Mouse (Mus musculus) stomach, embryonic 15.5 days (tissue): ENCODE results near the gene Mafb. TPM values are rescaled to one million over a fixed set of nuclear protein-coding genes. Genes with fewer than 3 reads are reported as not detected.

Experiments used
- ATAC-seq: fragments of 200-750 bp; cut with Nextera tagmentation; 2 replicates; pipeline ENCODE4 v1.8.0; 2017; ENCODE audit warnings: low read depth, moderate number of reproducible peaks, moderate TSS enrichment; ENCODE audit not compliant: insufficient read depth, low FRiP score
- H3K27ac ChIP-seq: fragments of 300-500 bp; sonication (generic); 2 replicates; pipeline ENCODE4 v1.5.1; 2015; ENCODE audit warnings: mild to moderate bottlenecking, inconsistent platforms
- H3K27me3 ChIP-seq: fragments of 300-500 bp; sonication (generic); replicated peaks from 2 replicates; pipeline ENCODE4 v1.6.1; 2015; ENCODE audit warnings: inconsistent platforms
- H3K36me3 ChIP-seq: fragments of 300-500 bp; sonication (generic); 2 replicates; pipeline ENCODE4 v1.6.1; 2015; ENCODE audit warnings: inconsistent platforms
- H3K4me1 ChIP-seq: fragments of 300-500 bp; sonication (generic); 2 replicates; pipeline ENCODE4 v1.6.1; 2015; ENCODE audit warnings: inconsistent platforms
- H3K4me2 ChIP-seq: fragments of 300-500 bp; sonication (generic); 2 replicates; pipeline ENCODE4 v1.6.1; 2015; ENCODE audit warnings: mild to moderate bottlenecking, inconsistent platforms
- H3K4me3 ChIP-seq: fragments of 300-500 bp; sonication (generic); replicated peaks from 2 replicates; pipeline ENCODE4 v1.5.1; 2015; ENCODE audit warnings: inconsistent platforms
- H3K9ac ChIP-seq: fragments of 300-500 bp; sonication (generic); 2 replicates; pipeline ENCODE4 v1.6.1; 2015; ENCODE audit warnings: inconsistent platforms
- H3K9me3 ChIP-seq: fragments of 300-500 bp; sonication (generic); 2 replicates; pipeline ENCODE4 v1.6.1; 2016; ENCODE audit warnings: inconsistent platforms
- WGBS: fragments of 180-500 bp; shearing (Covaris S2); methylation state at CpG from one replicate; pipeline ENCODE4 v1.1.7; 2015; 5-methylcytosine and 5-hydroxymethylcytosine counted together
- polyA plus RNA-seq: library from polyadenylated mRNA; unstranded; fragments of >200 nt; fragmentation: Nextera tagmentation; extraction: Ambion mirVana; gene quantifications from 2 replicates; pipeline ENCODE4 v1.2.1, GENCODE M21; 2015

Mafb gene
- polyA plus RNA-seq, 1 experiment from 2014 or later = 9.2 TPM

DNA sequence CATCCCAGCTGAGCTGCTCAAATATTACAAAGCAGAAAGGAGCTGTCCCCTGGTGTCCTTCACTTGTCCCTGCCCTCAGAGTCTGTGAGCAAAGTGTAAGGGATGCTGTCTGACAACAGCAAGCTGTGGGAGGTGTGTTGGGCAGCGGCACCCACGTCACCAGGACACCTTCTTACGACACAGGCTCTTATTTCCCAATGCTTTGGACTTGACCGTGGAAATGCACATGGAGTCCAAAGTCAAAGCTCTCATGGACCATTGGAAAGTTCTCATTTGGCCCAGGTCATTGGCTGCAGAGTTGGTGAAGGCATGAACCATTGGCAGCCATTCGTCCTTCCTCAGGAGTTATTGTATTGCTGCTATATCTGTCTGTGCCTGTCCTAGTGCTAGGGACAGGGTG lies 27.3 kb downstream of the Mafb start:
- Histone ChIP-seq H3K4me2 (no peak overlapping the region), H3K27me3 (no peaks in the 10 kb centered on the region), H3K27ac (no peak overlapping the region), H3K4me1 (no peaks in the 10 kb centered on the region), H3K9ac (no peak overlapping the region), H3K4me3 (no peak overlapping the region), H3K36me3 (no peaks in the 10 kb centered on the region), H3K9me3 (no peaks in the 10 kb centered on the region)
- ATAC-seq = no peak
- WGBS = 91% methylated on average over 5 of the region's 5 CpGs

GRCm38 (mm10) chr2:160336053-160336452 lies 30.8 kb downstream of the Mafb start:
- Histone ChIP-seq H3K27me3 (no peaks in the 10 kb centered on the region), H3K9me3 (no peaks in the 10 kb centered on the region), H3K4me2 (no peak overlapping the region), H3K9ac (no peak overlapping the region), H3K36me3 (no peaks in the 10 kb centered on the region), H3K27ac (no peak overlapping the region), H3K4me1 (no peaks in the 10 kb centered on the region), H3K4me3 (no peak overlapping the region)
- no peak for ATAC-seq
- 56% methylated on average over 2 of the region's 2 CpGs for WGBS

GRCm38 (mm10) chr2:160335043-160335442 lies 31.8 kb downstream of the Mafb start:
- no peak overlapping the region for H3K9ac ChIP-seq
- no peak overlapping the region for H3K4me2 ChIP-seq
- no peaks in the 10 kb centered on the region for H3K9me3 ChIP-seq
- no peak overlapping the region for H3K27ac ChIP-seq
- ATAC-seq = no peak
- no peaks in the 10 kb centered on the region for H3K4me1 ChIP-seq
- H3K4me3 ChIP-seq = no peak overlapping the region
- no peaks in the 10 kb centered on the region for H3K27me3 ChIP-seq
- no peaks in the 10 kb centered on the region for H3K36me3 ChIP-seq
- 57% methylated on average over 1 of the region's 1 CpGs for WGBS

DNA sequence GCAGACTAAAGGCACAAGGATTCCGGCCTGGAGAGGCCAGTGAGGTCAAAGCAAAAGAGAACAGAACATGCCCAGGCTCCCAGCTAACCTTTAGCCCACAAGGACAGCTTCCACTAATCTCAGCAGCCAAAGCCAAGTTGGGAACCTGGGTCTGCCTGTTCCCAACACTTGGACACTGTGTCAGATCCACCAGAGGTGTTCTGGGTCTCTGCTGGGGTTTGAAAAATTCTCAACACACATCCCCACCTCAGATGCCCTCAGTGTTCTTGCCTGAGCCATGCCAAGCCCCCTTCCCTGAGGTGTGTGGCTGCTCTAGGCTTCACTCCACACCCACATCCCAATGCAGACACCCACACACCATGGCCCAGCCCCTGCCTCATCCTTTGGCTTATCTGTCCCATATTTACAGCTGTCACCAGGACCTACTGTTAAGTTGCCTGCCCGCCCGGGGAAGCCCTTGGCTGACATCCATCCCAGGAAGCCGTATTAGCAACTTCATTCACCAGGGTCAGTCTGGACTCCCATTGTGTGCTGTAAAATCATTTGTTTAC lies 32.7 kb downstream of the Mafb start, which contains the start of gene Gm826:
Gene Gm826, minus strand, starts transcription at position 52 of the 551 bp plus-strand sequence.
- ATAC-seq = no peak

DNA sequence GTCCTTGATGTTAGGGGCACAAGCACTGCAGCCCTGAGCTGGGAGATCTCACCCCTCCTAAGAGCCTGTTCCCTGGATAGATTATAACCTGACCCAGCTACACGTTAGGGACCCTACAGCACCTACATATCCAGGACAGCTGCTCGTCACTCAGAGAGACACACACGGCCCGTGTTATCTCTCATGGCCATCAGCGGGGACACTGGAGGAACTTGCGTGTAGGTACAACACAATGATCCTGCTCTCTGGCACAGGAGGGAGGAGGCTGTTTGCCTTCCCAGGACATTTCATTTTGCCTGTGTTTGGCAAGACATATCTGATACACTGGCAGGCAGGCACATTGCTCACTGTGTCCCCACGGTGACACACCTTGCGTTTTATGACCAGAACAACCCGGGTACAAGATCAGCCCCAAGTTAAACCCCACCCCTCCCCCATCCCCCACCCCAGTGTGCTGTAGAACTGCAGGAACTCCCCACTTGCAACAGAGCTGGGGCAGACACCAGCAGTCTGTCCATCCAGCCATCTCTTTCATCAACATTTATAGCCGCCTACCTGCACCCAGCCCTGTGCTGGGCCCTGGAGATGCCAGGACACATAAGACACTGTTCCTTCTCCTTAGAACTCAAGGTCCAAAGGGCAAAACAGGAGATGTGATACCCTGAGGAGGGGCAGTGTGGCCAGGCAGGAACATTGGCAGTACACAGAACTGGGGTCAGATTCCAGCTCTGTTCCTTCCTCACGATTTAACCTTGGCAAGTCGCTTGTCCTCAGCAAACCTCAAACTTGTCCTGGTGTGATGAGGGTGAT lies 34.1 kb downstream of the Mafb start:
- peak; percentile 41; the same call in 1 of the 2 replicates for ATAC-seq

More for the DNA sequence above, 32.7 kb downstream of the Mafb start, which contains the start of gene Gm826:
- H3K4me3 ChIP-seq = no peak within 1 kb of the TSS
- no peaks in the 10 kb centered on the region for H3K27me3 ChIP-seq
- no peaks in the 10 kb centered on the region for H3K9me3 ChIP-seq
- WGBS = 55% methylated on average over 4 of the region's 4 CpGs
- H3K4me2 ChIP-seq = no peak within 1 kb of the TSS
- H3K4me1 ChIP-seq = no peaks in the 10 kb centered on the region
- no peak within 1 kb of the TSS for H3K27ac ChIP-seq
- H3K9ac ChIP-seq = no peak within 1 kb of the TSS
- no peaks in the 10 kb centered on the region for H3K36me3 ChIP-seq

DNA sequence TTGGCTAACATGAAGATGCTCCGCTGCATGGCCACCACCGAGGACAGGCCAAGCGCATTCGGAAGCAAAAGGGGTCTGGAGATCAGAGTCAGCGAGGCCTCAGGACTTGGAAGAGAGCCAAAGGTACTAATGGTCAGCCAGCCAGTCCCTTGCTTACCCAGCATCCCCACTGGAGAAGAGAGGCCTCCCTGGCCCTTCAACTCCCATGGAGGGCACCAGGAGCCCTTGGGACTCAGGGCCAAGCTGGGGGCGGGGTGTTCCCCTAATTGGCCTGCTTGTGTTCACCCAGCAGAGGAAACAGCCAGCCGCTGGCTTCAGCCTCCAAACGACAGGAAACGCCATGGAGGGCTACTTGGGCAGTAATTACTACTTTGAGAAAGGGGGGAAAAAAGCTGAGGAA lies 38.0 kb downstream of the Mafb start:
- Histone ChIP-seq H3K36me3 (no peaks in the 10 kb centered on the region), H3K4me2 (no peak overlapping the region), H3K4me3 (no peak overlapping the region), H3K9ac (no peak overlapping the region), H3K27me3 (no peaks in the 10 kb centered on the region), H3K4me1 (0 out of 2 replicates have a peak, but pooled peaks cover 7% of the 10 kb centered on the region), H3K27ac (no peak overlapping the region), H3K9me3 (no peaks in the 10 kb centered on the region)
- 48% methylated on average over 9 of the region's 9 CpGs for WGBS
- ATAC-seq = no peak

More for the DNA sequence above, 34.1 kb downstream of the Mafb start:
- Histone ChIP-seq H3K36me3 (no peaks in the 10 kb centered on the region), H3K27ac (no peak overlapping the region), H3K9me3 (no peaks in the 10 kb centered on the region), H3K4me1 (0 out of 2 replicates have a peak, but pooled peaks cover 3% of the 10 kb centered on the region), H3K4me2 (no peak overlapping the region), H3K27me3 (no peaks in the 10 kb centered on the region), H3K9ac (no peak overlapping the region), H3K4me3 (no peak overlapping the region)
- WGBS = 71% methylated on average over 12 of the region's 12 CpGs

GRCm38 (mm10) chr2:160327716-160328115 lies 39.1 kb downstream of the Mafb start:
- ATAC-seq = no peak
- no peak overlapping the region for H3K4me3 ChIP-seq
- 0 out of 2 replicates have a peak, but pooled peaks cover 7% of the 10 kb centered on the region for H3K4me1 ChIP-seq
- H3K4me2 ChIP-seq = no peak overlapping the region
- no peaks in the 10 kb centered on the region for H3K9me3 ChIP-seq
- 81% methylated on average over 4 of the region's 4 CpGs for WGBS
- no peaks in the 10 kb centered on the region for H3K36me3 ChIP-seq
- H3K27ac ChIP-seq = no peak overlapping the region
- H3K9ac ChIP-seq = no peak overlapping the region
- no peaks in the 10 kb centered on the region for H3K27me3 ChIP-seq

- WGBS = 45% methylated on average over 4 of the region's 4 CpGs
- Histone ChIP-seq H3K4me2 (no peak overlapping the region), H3K4me3 (no peak overlapping the region), H3K9me3 (no peaks in the 10 kb centered on the region), H3K27ac (no peak overlapping the region), H3K27me3 (no peaks in the 10 kb centered on the region), H3K4me1 (0 out of 2 replicates have a peak, but pooled peaks cover 7% of the 10 kb centered on the region), H3K36me3 (no peaks in the 10 kb centered on the region), H3K9ac (no peak overlapping the region)
- no peak for ATAC-seq
Observed at GRCm38 (mm10) chr2:160327167-160327566, 39.7 kb downstream of the Mafb start.

DNA sequence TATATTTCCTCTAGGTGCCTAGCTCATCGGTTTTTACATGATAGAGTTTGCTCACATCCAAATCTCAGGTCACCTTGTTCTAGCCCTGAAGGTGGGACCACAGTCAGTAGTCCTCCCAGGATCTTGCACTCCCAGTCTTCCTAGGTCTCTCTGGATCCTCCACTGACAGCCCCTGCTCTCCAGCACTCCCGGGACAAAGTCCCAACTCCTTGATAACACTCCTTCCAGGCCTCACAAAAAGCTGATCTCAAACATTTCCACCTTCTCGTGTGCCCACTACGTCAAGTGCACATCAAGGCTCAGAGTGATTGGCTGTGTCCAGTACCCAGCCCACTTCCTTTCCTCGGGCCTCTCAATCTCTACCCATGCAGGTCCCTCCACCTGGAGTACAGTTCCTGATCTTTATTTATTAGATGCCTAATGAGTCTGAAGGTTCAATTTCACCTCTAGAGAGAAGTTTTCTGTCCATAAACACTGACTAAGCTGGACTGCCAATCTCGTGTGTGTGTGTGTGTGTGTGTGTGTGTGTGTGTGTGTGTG lies 41.7 kb downstream of the Mafb start:
- Histone ChIP-seq H3K27ac (no peak overlapping the region), H3K36me3 (no peaks in the 10 kb centered on the region), H3K27me3 (no peaks in the 10 kb centered on the region), H3K4me1 (0 out of 2 replicates have a peak, but pooled peaks cover 7% of the 10 kb centered on the region), H3K9ac (no peak overlapping the region), H3K4me3 (no peak overlapping the region), H3K4me2 (no peak overlapping the region), H3K9me3 (no peaks in the 10 kb centered on the region)
- 68% methylated on average over 6 of the region's 6 CpGs for WGBS
- ATAC-seq = no peak

GRCm38 (mm10) chr2:160321829-160322228 lies 45.0 kb downstream of the Mafb start:
- no peak overlapping the region for H3K27ac ChIP-seq
- 37% methylated on average over 4 of the region's 4 CpGs for WGBS
- H3K9me3 ChIP-seq = no peaks in the 10 kb centered on the region
- H3K4me2 ChIP-seq = no peak overlapping the region
- no peaks in the 10 kb centered on the region for H3K36me3 ChIP-seq
- H3K9ac ChIP-seq = no peak overlapping the region
- H3K4me1 ChIP-seq = no peaks in the 10 kb centered on the region
- H3K4me3 ChIP-seq = no peak overlapping the region
- H3K27me3 ChIP-seq = no peaks in the 10 kb centered on the region
- no peak for ATAC-seq

GRCm38 (mm10) chr2:160318255-160318654 lies 48.6 kb downstream of the Mafb start:
- Histone ChIP-seq H3K4me1 (no peaks in the 10 kb centered on the region), H3K4me2 (no peak overlapping the region), H3K9me3 (no peaks in the 10 kb centered on the region), H3K9ac (no peak overlapping the region), H3K36me3 (no peaks in the 10 kb centered on the region), H3K27me3 (no peaks in the 10 kb centered on the region), H3K27ac (no peak overlapping the region), H3K4me3 (no peak overlapping the region)
- ATAC-seq = no peak
- whole genome bisulfite sequencing = 32% methylated on average over 4 of the region's 4 CpGs
